Mouse (Mus musculus) macrophage (primary cell): ENCODE measurements around the gene Mrpl10. TPM values are rescaled to one million over a fixed set of nuclear protein-coding genes. Genes with fewer than 3 reads are reported as not detected.
A peak's percentile ranks its signal among the peaks of the same experiment; 100 is the strongest.

Source experiments
- H3K27ac ChIP-seq: fragments of 350-480 bp; formaldehyde crosslinking; 2 replicates; pipeline ENCODE4 v1.9.0; 2021
- H3K36me3 ChIP-seq: fragments of 350-480 bp; formaldehyde crosslinking; 2 replicates; pipeline ENCODE4 v1.9.0; 2021; ENCODE audit errors: inconsistent target
- H3K4me3 ChIP-seq: fragments of 350-480 bp; formaldehyde crosslinking; 2 replicates; pipeline ENCODE4 v1.9.0; 2021; ENCODE audit errors: inconsistent target
- H3K79me2 ChIP-seq: fragments of 350-480 bp; formaldehyde crosslinking; 2 replicates; pipeline ENCODE4 v1.9.0; 2021; ENCODE audit errors: inconsistent target
- WGBS: methylation state at CpG from one replicate; pipeline ENCODE4 v1.1.7; 2026; ENCODE audit warnings: inconsistent platforms; ENCODE audit not compliant: missing documents; 5-methylcytosine and 5-hydroxymethylcytosine counted together
- polyA plus RNA-seq: library from polyadenylated mRNA; stranded (reverse); fragments of 250-400 nt; gene quantifications from 3 replicates; pipeline ENCODE4 v1.2.4, GENCODE M21; 2018; ENCODE audit warnings: inconsistent platforms
- total RNA-seq, 78 experiments: library from RNA; depleted of rRNA; stranded (reverse); fragments of 250-400 nt; gene quantifications; 1 replicate in 9 of 78; 2 replicates in 24 of 78; 3 replicates in 43 of 78; 4 replicates in 2 of 78; pipeline ENCODE4 v1.2.4; 2018; ENCODE audit warnings: inconsistent platforms in 56 of 78

Mrpl10 gene
- 10 to 100 TPM in 13 of 26 experiments, 1 to 10 TPM in 13; 3.8 to 17.2 (median 9.8) TPM for total RNA-seq (2018; cell fraction: chromatin; rRNA removed)
- 10 to 100 TPM; 21.4 to 39.0 (median 32.2) TPM for total RNA-seq (2018; cell fraction: cytosol; rRNA removed)
- 10 to 100 TPM in 22 of 26 experiments, 1 to 10 TPM in 4; 6.7 to 26.3 (median 13.4) TPM for total RNA-seq (2018; cell fraction: nucleus; rRNA removed)
- 25.6 to 38.5 TPM (median 31.8 TPM) in 3 replicates for polyA plus RNA-seq

- H3K79me2 ChIP-seq: peaks cover 35% of the 10 kb centered on the region
- WGBS: 2% methylated on average over 41 of the region's 48 CpGs
- H3K4me3 ChIP-seq: peak within 1 kb of the TSS; percentile 96
Measured at GRCm38 (mm10) chr11:97041022-97041899, at the start of gene Mrpl10, which contains the start of gene Lrrc46. Mrpl10 (plus strand) TSS chr11:97041560. Lrrc46 (minus strand) TSS chr11:97041407.

DNA sequence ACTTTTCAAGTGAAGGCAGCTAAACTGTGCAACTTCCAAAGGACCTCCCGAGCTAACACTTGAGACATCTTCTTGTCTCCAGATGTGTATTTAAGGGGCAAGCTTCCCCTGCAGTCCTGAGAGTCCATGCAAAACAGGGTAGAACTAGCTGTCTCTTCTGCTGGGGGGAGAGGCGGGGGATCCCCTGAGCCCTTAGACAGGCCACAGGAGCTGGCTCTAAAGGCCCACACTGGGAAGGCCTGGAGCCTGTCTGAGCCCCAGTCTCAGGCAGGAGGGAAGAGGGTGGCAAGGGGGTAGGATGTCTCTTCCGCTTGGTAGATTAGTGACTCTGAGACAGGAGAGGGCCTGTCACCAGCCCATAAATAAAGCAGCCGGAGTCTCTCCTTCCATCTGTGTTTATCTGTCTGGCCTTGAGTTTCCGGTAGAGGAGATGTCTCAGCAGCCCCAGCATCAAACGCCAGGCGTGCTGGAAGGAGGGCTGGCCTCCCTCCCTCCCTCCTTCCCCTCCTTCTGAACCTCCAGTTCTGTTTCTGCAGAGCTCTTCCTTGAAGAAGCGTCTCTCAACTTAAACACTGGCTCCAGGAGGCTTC is 48.5 kb upstream of the Mrpl10 start:
- H3K27ac ChIP-seq: no peak overlapping the region

More at GRCm38 (mm10) chr11:97041022-97041899, at the start of gene Mrpl10, which contains the start of gene Lrrc46:
- Histone ChIP-seq H3K36me3 (peaks cover 7% of the 10 kb centered on the region; the same call in 1 of the 2 replicates), H3K27ac (peak within 1 kb of the TSS; percentile 56)

DNA sequence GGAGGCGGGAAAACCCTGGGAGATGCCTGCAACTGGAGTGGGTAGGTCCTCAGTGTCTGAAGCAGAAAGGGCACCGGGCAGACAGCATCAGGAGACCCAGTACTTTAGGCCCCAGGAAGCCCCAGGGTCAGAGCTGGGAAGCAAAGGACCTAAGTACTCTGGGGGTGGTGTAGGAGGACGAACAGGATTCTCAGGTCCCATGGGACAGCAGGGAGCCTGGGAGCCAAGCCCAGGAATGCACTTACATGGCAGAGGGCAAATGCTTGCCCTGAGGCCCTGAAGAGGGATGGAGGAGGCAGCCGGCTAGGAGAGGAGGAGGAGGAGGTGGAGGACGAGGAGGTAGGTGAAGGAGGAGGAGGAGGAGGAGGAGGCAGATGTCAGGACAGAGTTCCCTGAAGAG is 46.3 kb upstream of the Mrpl10 start:
- WGBS: 91% methylated on average over 3 of the region's 5 CpGs
- Histone ChIP-seq H3K4me3 (no peak overlapping the region), H3K36me3 (no peaks in the 10 kb centered on the region), H3K27ac (no peak overlapping the region), H3K79me2 (no peaks in the 10 kb centered on the region)

More for the DNA sequence above, 48.5 kb upstream of the Mrpl10 start:
- 56% methylated on average over 8 of the region's 8 CpGs for WGBS
- Histone ChIP-seq H3K79me2 (no peaks in the 10 kb centered on the region), H3K4me3 (no peak overlapping the region), H3K36me3 (no peaks in the 10 kb centered on the region)

DNA sequence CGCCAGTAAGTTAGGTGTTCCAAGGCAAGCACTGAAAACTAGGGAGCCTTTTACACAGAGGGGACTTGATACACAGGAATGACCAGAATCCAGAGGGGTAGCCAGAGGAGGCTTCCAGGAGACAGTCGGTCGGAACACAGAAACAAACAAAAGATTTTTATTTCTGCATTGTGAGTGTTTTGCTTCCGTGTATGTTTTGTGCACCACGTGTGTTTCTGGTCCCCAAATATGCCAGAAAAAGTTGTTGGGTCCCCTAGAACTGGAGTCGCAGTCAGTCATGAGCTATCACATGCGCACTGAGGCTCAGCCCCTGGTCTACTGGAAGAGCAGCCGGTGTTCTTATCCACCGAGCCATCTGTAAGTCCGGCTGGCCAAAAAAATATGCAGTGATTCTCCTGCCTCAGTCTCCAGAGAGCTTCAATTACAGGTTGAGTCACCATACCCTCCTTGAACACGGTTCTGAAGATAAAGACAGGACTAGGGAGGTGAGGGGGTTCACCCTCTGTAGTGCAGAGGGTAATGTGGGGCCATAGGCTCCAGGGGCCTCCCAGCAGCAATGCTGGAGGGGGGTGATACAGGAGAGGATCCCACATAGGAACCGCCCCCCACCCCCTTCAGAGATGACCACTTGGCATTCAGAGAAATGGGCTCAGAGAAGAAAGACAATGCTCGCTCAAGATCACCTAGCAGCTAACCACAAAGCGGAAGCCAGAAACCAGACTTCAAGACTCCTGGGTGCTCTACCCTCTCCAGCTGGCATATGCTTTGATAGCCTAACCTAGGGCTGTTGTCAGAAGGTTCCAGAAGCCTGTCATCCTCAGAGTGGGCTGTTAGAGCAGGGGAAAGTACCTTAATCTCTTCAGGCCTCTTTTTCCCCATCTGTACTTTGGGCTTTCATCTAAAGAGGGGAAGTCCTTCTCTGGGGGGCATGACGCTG is 45.3 kb upstream of the Mrpl10 start:
- WGBS: 83% methylated on average over 15 of the region's 15 CpGs
- Histone ChIP-seq H3K79me2 (no peaks in the 10 kb centered on the region), H3K36me3 (no peaks in the 10 kb centered on the region), H3K27ac (no peak overlapping the region), H3K4me3 (no peak overlapping the region)

GRCm38 (mm10) chr11:96996773-96997379 is 44.5 kb upstream of the Mrpl10 start:
- Histone ChIP-seq H3K4me3 (no peak overlapping the region), H3K36me3 (no peaks in the 10 kb centered on the region), H3K27ac (no peak overlapping the region), H3K79me2 (no peaks in the 10 kb centered on the region)
- WGBS: 71% methylated on average over 15 of the region's 17 CpGs

- no peaks in the 10 kb centered on the region for H3K79me2 ChIP-seq
- no peak overlapping the region for H3K4me3 ChIP-seq
- 27% methylated on average over 30 of the region's 30 CpGs for WGBS
- H3K36me3 ChIP-seq: no peaks in the 10 kb centered on the region
- H3K27ac ChIP-seq: no peak overlapping the region
Measured at GRCm38 (mm10) chr11:96997380-96997956, 43.9 kb upstream of the Mrpl10 start.

DNA sequence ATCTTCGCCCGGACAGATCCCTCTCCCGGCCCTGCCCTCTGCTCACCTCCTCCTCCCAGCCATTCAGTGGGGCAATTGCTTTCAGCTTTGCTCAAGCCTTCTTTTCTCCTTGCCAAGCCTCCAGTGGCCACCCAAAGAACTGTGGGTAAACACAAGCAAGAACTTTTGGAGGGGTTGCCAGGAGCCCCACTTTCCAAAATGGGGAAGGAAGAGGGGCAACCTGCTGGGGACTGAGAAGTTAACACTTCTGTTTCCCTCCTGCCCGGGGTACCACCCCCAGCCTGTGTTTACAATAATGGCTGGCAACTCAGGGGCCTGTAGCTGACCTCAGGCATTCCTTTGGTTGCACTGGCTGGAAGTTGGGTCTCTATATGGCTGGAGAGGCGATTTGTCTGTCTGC is 38.2 kb upstream of the Mrpl10 start:
- Histone ChIP-seq H3K36me3 (no peaks in the 10 kb centered on the region), H3K4me3 (no peak overlapping the region), H3K79me2 (no peaks in the 10 kb centered on the region), H3K27ac (no peak overlapping the region)
- 39% methylated on average over 5 of the region's 5 CpGs for WGBS

- Histone ChIP-seq H3K4me3 (no peak overlapping the region), H3K79me2 (no peaks in the 10 kb centered on the region), H3K36me3 (no peaks in the 10 kb centered on the region), H3K27ac (no peak overlapping the region)
- 78% methylated on average over 9 of the region's 9 CpGs for WGBS
Measured at GRCm38 (mm10) chr11:97007093-97007794, 34.1 kb upstream of the Mrpl10 start.

DNA sequence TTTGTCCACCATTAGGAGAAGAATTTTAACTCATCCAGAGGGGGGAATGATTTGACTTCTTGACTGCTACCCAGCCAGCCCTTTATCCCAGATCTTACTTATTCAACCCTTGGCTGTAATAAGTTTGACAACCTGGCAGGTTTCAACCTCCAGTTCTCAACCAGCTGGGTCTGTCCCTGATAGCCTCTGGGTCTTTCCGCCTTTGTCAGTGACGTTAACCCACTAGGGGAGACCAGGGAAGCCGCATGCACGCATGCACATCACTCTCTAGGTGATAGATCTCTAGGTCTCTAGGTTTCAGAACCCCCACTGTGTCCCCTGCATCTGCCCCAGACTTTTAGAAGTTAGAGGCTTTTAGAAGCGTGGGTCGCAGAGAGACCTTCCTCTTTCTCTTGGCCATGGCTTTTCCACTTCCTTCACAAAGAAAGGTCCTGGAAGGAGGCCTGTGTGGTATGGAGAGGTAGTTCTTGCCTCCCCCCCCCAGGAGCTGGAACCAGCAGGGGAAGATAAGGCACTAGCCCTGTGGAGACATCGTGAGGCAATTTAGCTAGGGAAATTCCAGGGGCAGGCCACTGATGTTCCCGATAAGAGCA is 32.1 kb upstream of the Mrpl10 start:
- Histone ChIP-seq H3K79me2 (no peaks in the 10 kb centered on the region), H3K27ac (no peak overlapping the region), H3K36me3 (no peaks in the 10 kb centered on the region), H3K4me3 (no peak overlapping the region)
- 58% methylated on average over 8 of the region's 8 CpGs for WGBS

DNA sequence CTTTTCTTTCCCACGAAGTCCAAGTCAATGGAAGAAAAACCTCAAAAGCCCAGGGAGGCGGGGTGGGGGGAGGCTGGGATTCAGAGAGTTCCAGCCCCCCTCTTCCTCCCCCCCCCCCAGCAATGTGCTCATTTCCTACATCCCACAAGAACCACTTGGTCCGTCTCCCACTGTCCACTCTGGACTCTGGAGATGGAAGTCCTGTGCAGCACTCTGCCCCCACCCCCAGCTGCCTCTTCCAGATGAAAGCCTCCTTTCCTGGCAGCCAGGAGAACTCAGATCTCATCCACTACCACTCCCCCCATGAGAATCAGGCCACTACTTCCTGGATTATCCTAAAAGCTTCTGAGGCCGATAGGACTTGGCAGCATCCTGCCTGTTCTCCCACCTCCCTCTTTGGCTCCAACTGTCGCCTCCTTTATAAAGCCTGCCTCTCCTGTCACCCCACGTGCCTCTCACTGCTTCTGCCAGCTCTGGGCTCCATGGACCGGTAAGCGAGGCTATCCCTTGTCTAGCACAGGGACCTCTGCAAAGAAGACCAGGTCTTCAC is 28.2 kb upstream of the Mrpl10 start, which contains the start of gene Sp6:
Sp6 (plus strand) TSS at position 274 of the 550 bp plus-strand sequence.
- 69% methylated on average over 8 of the region's 8 CpGs for WGBS
- no peak within 1 kb of the TSS for H3K4me3 ChIP-seq
- no peaks in the 10 kb centered on the region for H3K79me2 ChIP-seq
- no peaks in the 10 kb centered on the region for H3K36me3 ChIP-seq
- H3K27ac ChIP-seq: no peak within 1 kb of the TSS

DNA sequence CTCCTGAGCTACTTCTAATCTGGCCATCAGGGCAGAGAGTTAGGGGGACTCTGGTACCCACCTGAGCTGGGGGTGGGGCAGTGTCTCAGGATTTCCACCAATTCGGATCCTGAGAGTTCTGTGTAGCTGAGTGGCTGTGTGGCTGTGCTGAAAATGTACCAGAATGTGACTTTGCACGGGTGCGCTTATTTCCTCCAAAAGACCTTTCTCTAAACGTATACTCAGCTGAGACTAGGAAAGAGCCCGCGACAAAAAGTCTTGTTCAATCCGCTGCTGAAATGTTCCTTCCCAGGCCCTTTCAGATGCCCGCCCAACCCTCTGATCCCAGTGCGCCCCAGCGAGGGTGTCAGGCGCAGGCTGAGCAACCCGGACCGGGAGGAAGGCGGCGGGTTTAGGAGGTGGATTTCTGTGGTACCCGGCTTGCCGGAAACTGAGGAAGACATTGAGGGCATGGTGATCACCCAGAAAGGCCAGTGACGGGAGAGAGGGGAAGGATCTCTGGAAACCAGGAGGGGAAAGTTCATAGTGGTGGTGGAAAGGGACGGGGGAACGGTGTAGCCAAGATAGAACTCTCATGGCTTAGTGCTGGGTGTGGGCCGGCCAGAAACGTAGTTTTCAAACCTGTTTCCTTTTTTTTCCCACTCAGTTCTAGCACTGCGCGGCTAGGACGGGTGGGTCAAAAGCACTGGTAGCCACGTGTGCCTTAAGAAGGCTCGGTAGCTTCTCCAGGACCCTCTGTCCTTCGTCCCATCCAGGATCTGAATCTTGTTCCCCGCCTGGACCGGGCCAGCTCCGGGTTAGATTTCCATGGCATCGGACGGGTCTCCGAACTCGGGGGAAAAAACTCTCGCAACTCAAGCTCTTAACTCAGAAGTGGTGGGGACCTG is 23.4 kb upstream of the Mrpl10 start:
- H3K79me2 ChIP-seq: no peaks in the 10 kb centered on the region
- WGBS: 5% methylated on average over 36 of the region's 36 CpGs
- no peak overlapping the region for H3K27ac ChIP-seq
- H3K36me3 ChIP-seq: no peaks in the 10 kb centered on the region
- H3K4me3 ChIP-seq: no peak overlapping the region
